Mouse (Mus musculus): ENCODE measurements around the gene Ass1.

The Ass1 gene

GRCm38 (mm10) chr2:31469931-31470682 is at the start of gene Ass1:
Ass1 (plus strand) TSS chr2:31470207.
- DNase-seq (ENCODE audit: low read depth, low spot score): peak; percentile 96

- DNase-seq (ENCODE audit: low read depth, low spot score): no peak
Measured at GRCm38 (mm10) chr2:31420914-31421313, 49.1 kb upstream of the Ass1 start.

GRCm38 (mm10) chr2:31422576-31422975 is 47.4 kb upstream of the Ass1 start:
- DNase-seq (ENCODE audit: low read depth, low spot score): no peak

- no peak for DNase-seq (ENCODE audit: low read depth, low spot score)
Measured at GRCm38 (mm10) chr2:31431477-31431876, 38.5 kb upstream of the Ass1 start.

GRCm38 (mm10) chr2:31434746-31435145 is 35.3 kb upstream of the Ass1 start:
- no peak for DNase-seq (ENCODE audit: low read depth, low spot score)

GRCm38 (mm10) chr2:31435567-31435966 is 34.4 kb upstream of the Ass1 start:
- peak; percentile 52 for DNase-seq (ENCODE audit: low read depth, low spot score)

GRCm38 (mm10) chr2:31437480-31438245 is 32.3 kb upstream of the Ass1 start:
- no peak for DNase-seq (ENCODE audit: low read depth, low spot score)

GRCm38 (mm10) chr2:31439576-31439975 is 30.4 kb upstream of the Ass1 start:
- no peak for DNase-seq (ENCODE audit: low read depth, low spot score)

GRCm38 (mm10) chr2:31442480-31443160 is 27.4 kb upstream of the Ass1 start:
- no peak for DNase-seq (ENCODE audit: low read depth, low spot score)

- peak; percentile 19 for DNase-seq (ENCODE audit: low read depth, low spot score)
Measured at GRCm38 (mm10) chr2:31446036-31446435, 24.0 kb upstream of the Ass1 start.

GRCm38 (mm10) chr2:31446456-31446855 is 23.6 kb upstream of the Ass1 start:
- DNase-seq (ENCODE audit: low read depth, low spot score): no peak

- DNase-seq (ENCODE audit: low read depth, low spot score): peak; percentile 18
Measured at GRCm38 (mm10) chr2:31447536-31447935, 22.5 kb upstream of the Ass1 start.

GRCm38 (mm10) chr2:31448756-31449440 is 21.1 kb upstream of the Ass1 start:
- no peak for DNase-seq (ENCODE audit: low read depth, low spot score)

- DNase-seq (ENCODE audit: low read depth, low spot score): no peak
Measured at GRCm38 (mm10) chr2:31449441-31449815, 20.6 kb upstream of the Ass1 start.

GRCm38 (mm10) chr2:31449902-31450301 is 20.1 kb upstream of the Ass1 start:
- DNase-seq (ENCODE audit: low read depth, low spot score): no peak

- DNase-seq (ENCODE audit: low read depth, low spot score): no peak
Measured at GRCm38 (mm10) chr2:31450661-31451060, 19.3 kb upstream of the Ass1 start.

- DNase-seq (ENCODE audit: low read depth, low spot score): peak; percentile 42
Measured at GRCm38 (mm10) chr2:31451530-31451929, 18.5 kb upstream of the Ass1 start.

- DNase-seq (ENCODE audit: low read depth, low spot score): no peak
Measured at GRCm38 (mm10) chr2:31453011-31453410, 17.0 kb upstream of the Ass1 start.

- DNase-seq (ENCODE audit: low read depth, low spot score): no peak
Measured at GRCm38 (mm10) chr2:31453559-31454177, 16.3 kb upstream of the Ass1 start.

GRCm38 (mm10) chr2:31454280-31454679 is 15.7 kb upstream of the Ass1 start:
- DNase-seq (ENCODE audit: low read depth, low spot score): no peak

GRCm38 (mm10) chr2:31455418-31455817 is 14.6 kb upstream of the Ass1 start:
- peak; percentile 53 for DNase-seq (ENCODE audit: low read depth, low spot score)
